Mouse (Mus musculus): ENCODE data around the gene Rragd. TPM values are rescaled to one million over a fixed set of nuclear protein-coding genes. Genes with fewer than 3 reads are reported as not detected.

Rragd gene
- total RNA-seq, 2 experiments from 2014 or later = 94.8 to 95.0 TPM

GRCm38 (mm10) chr4:33032045-33032444 is 49.2 kb downstream of the Rragd start:
- no peak for DNase-seq (ENCODE audit: low spot score in 2 of 2)

GRCm38 (mm10) chr4:33033515-33033914 is 50.7 kb downstream of the Rragd start:
- DNase-seq (ENCODE audit: low spot score in 2 of 2) = no peak

- no peak for DNase-seq (ENCODE audit: low spot score in 2 of 2)
Observed at GRCm38 (mm10) chr4:33039826-33040225, 57.0 kb downstream of the Rragd start.

GRCm38 (mm10) chr4:33049601-33050000 is 66.8 kb downstream of the Rragd start:
- no peak for DNase-seq (ENCODE audit: low spot score in 2 of 2)

GRCm38 (mm10) chr4:33052055-33052454 is 69.2 kb downstream of the Rragd start:
- no peak for DNase-seq (ENCODE audit: low spot score in 2 of 2)

- no peak for DNase-seq (ENCODE audit: low spot score in 2 of 2)
Observed at GRCm38 (mm10) chr4:33052650-33053049, 69.8 kb downstream of the Rragd start.

- no peak for DNase-seq (ENCODE audit: low spot score in 2 of 2)
Observed at GRCm38 (mm10) chr4:33054426-33054825, 71.6 kb downstream of the Rragd start.

- DNase-seq (ENCODE audit: low spot score in 2 of 2) = no peak
Observed at GRCm38 (mm10) chr4:33056317-33056716, 73.5 kb downstream of the Rragd start.

GRCm38 (mm10) chr4:33057890-33058687 is 75.3 kb downstream of the Rragd start:
- peak; percentile 72 to 75 for DNase-seq (ENCODE audit: low spot score in 2 of 2)

GRCm38 (mm10) chr4:33061158-33061557 is 78.3 kb downstream of the Rragd start:
- no peak for DNase-seq (ENCODE audit: low spot score in 2 of 2)

- DNase-seq (ENCODE audit: low spot score in 2 of 2) = no peak
Observed at GRCm38 (mm10) chr4:33062981-33063380, 80.1 kb downstream of the Rragd start, which contains the start of gene Gabrr2. Gene Gabrr2, plus strand, starts transcription at chr4:33062999.

- DNase-seq (ENCODE audit: low spot score in 2 of 2) = no peak
Observed at GRCm38 (mm10) chr4:33064986-33065385, 82.1 kb downstream of the Rragd start.

- DNase-seq (ENCODE audit: low spot score in 2 of 2) = no peak
Observed at GRCm38 (mm10) chr4:33066223-33066960, 83.6 kb downstream of the Rragd start.

- no peak for DNase-seq (ENCODE audit: low spot score in 2 of 2)
Observed at GRCm38 (mm10) chr4:33067331-33067730, 84.5 kb downstream of the Rragd start.

- DNase-seq (ENCODE audit: low spot score in 2 of 2) = no peak
Observed at GRCm38 (mm10) chr4:33067826-33068225, 85.0 kb downstream of the Rragd start.

GRCm38 (mm10) chr4:33068894-33069293 is 86.1 kb downstream of the Rragd start:
- peak; percentile 47 to 51 for DNase-seq (ENCODE audit: low spot score in 2 of 2)

- DNase-seq (ENCODE audit: low spot score in 2 of 2) = no peak
Observed at GRCm38 (mm10) chr4:33070326-33070725, 87.5 kb downstream of the Rragd start.

GRCm38 (mm10) chr4:33071337-33071736 is 88.5 kb downstream of the Rragd start:
- DNase-seq (ENCODE audit: low spot score in 2 of 2) = no peak

Measured in left cerebral cortex, adult 18-20 months (tissue).